Mouse (Mus musculus) limb, embryonic 13.5 days (tissue): ENCODE data around the gene Smim6. TPM values are rescaled to one million over a fixed set of nuclear protein-coding genes. Genes with fewer than 3 reads are reported as not detected.

Experiments
- ATAC-seq: fragments of 200-750 bp; cut with Nextera tagmentation; 2 replicates; pipeline ENCODE4 v1.8.0; 2017; ENCODE audit warnings: low read depth, moderate number of reproducible peaks, moderate TSS enrichment; ENCODE audit not compliant: low FRiP score
- H3K27ac ChIP-seq: fragments of 300-500 bp; sonication (generic); 2 replicates; pipeline ENCODE4 v1.5.1; 2015; ENCODE audit warnings: inconsistent platforms, mild to moderate bottlenecking, moderate library complexity
- H3K27me3 ChIP-seq: fragments of 300-500 bp; sonication (generic); 2 replicates; pipeline ENCODE4 v1.6.1; 2015; ENCODE audit warnings: mild to moderate bottlenecking, inconsistent platforms
- H3K36me3 ChIP-seq: fragments of 300-500 bp; sonication (generic); 2 replicates; pipeline ENCODE4 v1.6.1; 2015; ENCODE audit warnings: inconsistent platforms, mild to moderate bottlenecking, moderate library complexity
- H3K4me1 ChIP-seq: fragments of 300-500 bp; sonication (generic); 2 replicates; pipeline ENCODE4 v1.6.1; 2015; ENCODE audit warnings: inconsistent platforms
- H3K4me2 ChIP-seq: fragments of 300-500 bp; sonication (generic); replicated peaks from 2 replicates; pipeline ENCODE4 v1.6.1; 2015; ENCODE audit warnings: inconsistent platforms, mild to moderate bottlenecking, moderate library complexity
- H3K4me3 ChIP-seq: fragments of 300-500 bp; sonication (generic); 2 replicates; pipeline ENCODE4 v1.5.1; 2015; ENCODE audit warnings: moderate library complexity, mild to moderate bottlenecking, inconsistent platforms
- H3K9ac ChIP-seq: fragments of 300-500 bp; sonication (generic); 2 replicates; pipeline ENCODE4 v1.6.1; 2015; ENCODE audit warnings: mild to moderate bottlenecking, inconsistent platforms
- H3K9me3 ChIP-seq: fragments of 300-500 bp; sonication (generic); 2 replicates; pipeline ENCODE4 v1.6.1; 2016; ENCODE audit warnings: inconsistent platforms
- WGBS: fragments of 180-500 bp; shearing (Covaris S2); methylation state at CpG from one replicate; pipeline ENCODE4 v1.1.7; 2015; 5-methylcytosine and 5-hydroxymethylcytosine counted together
- polyA plus RNA-seq: library from polyadenylated mRNA; unstranded; fragments of >200 nt; fragmentation: Nextera tagmentation; extraction: Ambion mirVana; gene quantifications from 2 replicates; pipeline ENCODE4 v1.2.1, GENCODE M21; 2015

Gene Smim6
- 1.4 TPM in 2 replicates for polyA plus RNA-seq

DNA sequence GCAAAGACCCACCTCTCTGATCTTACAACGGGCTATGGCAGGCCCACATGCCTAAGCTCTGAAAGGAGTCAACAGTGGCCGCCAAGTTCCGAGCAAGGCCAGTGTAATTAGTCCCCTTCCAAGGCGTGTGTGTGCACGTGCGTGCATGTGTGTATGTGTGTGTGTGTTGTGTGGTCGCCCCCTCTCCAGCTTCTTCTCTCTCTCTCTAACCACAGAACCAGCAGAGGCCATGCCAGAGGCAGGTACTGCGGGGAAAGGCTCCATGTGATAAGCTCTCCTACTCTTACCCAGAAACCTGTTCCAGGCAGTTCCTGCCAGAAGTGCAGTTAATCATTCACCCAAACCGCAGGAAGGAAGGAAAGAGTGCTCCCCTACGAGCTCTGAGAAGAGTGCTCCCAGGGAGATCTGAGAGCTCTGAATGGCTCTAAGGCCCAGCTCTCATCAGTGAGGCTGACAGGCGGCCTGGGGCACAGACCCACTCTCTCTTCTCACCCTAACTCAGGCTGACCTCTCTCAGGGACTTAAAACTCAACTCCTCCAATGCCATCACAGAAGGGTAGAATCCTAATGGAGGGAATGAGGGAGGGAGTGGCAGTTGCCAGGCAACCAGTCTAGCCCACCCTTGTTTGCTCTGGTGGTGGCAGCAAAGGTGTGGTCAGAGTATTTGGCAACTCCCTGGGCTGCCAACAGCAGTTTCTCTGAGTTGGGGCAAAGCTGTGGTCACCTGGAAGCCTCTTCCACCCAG is at the start of gene Smim6:
Gene Smim6, plus strand, starts transcription at position 386 of the 745 bp plus-strand sequence.
- H3K4me1 ChIP-seq = no peaks in the 10 kb centered on the region
- ATAC-seq = no peak
- peak within 1 kb of the TSS; percentile 10; the same call in 1 of the 2 replicates for H3K27ac ChIP-seq
- H3K9ac ChIP-seq = no peak within 1 kb of the TSS
- H3K27me3 ChIP-seq = no peaks in the 10 kb centered on the region
- WGBS = 75% methylated on average over 11 of the region's 11 CpGs
- peaks cover 56% of the 10 kb centered on the region for H3K36me3 ChIP-seq
- H3K4me2 ChIP-seq = no peak within 1 kb of the TSS
- H3K4me3 ChIP-seq = no peak within 1 kb of the TSS
- H3K9me3 ChIP-seq = no peaks in the 10 kb centered on the region

DNA sequence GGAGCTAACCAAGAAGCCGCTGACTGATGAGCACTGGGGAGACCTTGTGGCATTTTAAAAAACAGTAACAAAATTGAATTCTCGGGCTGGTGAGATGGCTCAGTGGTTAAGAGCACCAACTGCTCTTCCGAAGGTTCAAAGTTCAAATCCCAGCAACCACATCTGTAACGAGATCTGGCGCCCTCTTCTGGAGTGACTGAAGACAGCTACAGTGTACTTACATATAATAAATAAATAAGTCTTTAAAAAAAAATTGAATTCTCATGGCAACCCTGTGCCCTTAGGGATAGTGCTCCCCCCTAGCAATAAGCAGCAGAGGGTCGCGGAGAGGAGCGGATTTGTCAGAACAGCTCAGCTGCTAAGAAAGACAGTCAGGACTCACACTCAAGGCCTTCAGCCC is 47.9 kb upstream of the Smim6 start:
- Histone ChIP-seq H3K27me3 (peaks cover 40% of the 10 kb centered on the region), H3K4me2 (no peak overlapping the region), H3K36me3 (no peaks in the 10 kb centered on the region), H3K9ac (no peak overlapping the region), H3K9me3 (no peaks in the 10 kb centered on the region), H3K4me3 (no peak overlapping the region), H3K4me1 (peaks cover 6% of the 10 kb centered on the region; the same call in 1 of the 2 replicates), H3K27ac (no peak overlapping the region)
- no peak for ATAC-seq
- WGBS = 86% methylated on average over 8 of the region's 8 CpGs

DNA sequence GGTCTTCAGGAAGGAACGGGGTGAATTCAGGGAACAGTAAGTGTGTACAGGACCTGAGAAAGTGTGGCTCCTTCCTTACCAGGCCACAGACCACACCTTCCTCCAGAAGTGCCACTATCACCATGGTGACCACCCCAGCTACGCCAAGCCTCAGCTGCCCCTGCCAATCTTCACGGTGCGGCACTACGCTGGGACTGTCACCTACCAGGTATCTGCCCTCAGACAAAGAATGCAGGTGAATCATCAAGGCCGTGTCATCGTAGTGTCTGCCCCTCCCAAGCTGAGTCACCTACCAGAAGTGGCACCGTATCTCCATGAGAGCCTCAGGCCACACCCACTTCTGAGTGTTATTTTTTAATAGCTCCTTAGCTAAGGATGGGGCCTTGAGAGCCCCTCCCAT is 42.4 kb upstream of the Smim6 start:
- H3K9ac ChIP-seq = no peak overlapping the region
- 80% methylated on average over 8 of the region's 8 CpGs for WGBS
- no peak overlapping the region for H3K27ac ChIP-seq
- H3K27me3 ChIP-seq = no peaks in the 10 kb centered on the region
- H3K4me3 ChIP-seq = no peak overlapping the region
- ATAC-seq = no peak
- no peaks in the 10 kb centered on the region for H3K4me1 ChIP-seq
- H3K9me3 ChIP-seq = no peaks in the 10 kb centered on the region; the same call in 1 of the 2 replicates
- H3K36me3 ChIP-seq = no peaks in the 10 kb centered on the region
- no peak overlapping the region for H3K4me2 ChIP-seq

DNA sequence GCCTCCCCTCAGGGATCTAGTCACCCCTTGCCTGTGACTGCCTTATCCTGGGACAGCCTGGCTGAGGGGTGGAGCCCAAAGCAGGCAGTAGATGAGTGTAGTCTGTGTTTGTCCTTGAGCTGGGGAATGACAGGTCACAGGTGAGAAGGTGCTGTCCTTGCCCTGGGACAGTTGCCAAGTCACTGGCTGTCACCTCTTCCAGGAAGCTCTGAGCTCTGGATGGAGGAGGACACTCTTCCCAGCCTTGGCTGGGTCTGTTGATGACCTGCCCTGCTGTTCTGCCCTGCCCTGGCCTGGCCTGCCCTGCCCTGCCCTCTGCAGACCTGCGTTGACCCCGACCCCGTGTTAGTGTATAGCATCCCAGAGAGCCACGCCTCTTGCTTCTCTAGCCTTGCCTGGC is 39.4 kb upstream of the Smim6 start:
- no peak for ATAC-seq
- no peak overlapping the region for H3K4me3 ChIP-seq
- 62% methylated on average over 4 of the region's 4 CpGs for WGBS
- H3K9ac ChIP-seq = no peak overlapping the region
- H3K4me2 ChIP-seq = no peak overlapping the region
- no peaks in the 10 kb centered on the region; the same call in 1 of the 2 replicates for H3K9me3 ChIP-seq
- H3K27ac ChIP-seq = no peak overlapping the region
- no peaks in the 10 kb centered on the region for H3K27me3 ChIP-seq
- H3K36me3 ChIP-seq = no peaks in the 10 kb centered on the region
- H3K4me1 ChIP-seq = no peaks in the 10 kb centered on the region

DNA sequence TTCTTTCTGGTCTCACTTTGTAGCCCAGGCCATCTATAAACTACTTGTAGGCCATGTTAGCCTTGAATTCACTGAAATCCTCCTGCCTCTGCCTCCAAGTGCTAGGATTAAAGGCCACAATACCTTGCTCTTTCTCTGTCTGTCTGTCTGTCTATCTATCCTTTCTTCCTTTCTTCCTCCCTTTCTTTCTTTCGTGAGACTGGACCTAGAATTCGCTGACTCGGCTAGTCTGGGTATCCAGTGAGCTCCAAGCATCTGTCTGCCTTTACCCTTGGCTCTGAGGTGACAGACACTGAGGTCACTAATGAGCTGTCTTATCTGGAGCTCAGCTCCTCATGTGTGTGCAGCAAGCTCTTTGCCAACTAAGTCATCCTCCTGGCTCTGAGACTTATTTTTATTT is 35.9 kb upstream of the Smim6 start:
- Histone ChIP-seq H3K27ac (no peak overlapping the region), H3K27me3 (no peaks in the 10 kb centered on the region), H3K4me1 (no peaks in the 10 kb centered on the region), H3K4me3 (no peak overlapping the region), H3K9ac (no peak overlapping the region), H3K9me3 (no peaks in the 10 kb centered on the region), H3K36me3 (no peaks in the 10 kb centered on the region), H3K4me2 (no peak overlapping the region)
- no peak for ATAC-seq
- 93% methylated on average over 3 of the region's 3 CpGs for WGBS

DNA sequence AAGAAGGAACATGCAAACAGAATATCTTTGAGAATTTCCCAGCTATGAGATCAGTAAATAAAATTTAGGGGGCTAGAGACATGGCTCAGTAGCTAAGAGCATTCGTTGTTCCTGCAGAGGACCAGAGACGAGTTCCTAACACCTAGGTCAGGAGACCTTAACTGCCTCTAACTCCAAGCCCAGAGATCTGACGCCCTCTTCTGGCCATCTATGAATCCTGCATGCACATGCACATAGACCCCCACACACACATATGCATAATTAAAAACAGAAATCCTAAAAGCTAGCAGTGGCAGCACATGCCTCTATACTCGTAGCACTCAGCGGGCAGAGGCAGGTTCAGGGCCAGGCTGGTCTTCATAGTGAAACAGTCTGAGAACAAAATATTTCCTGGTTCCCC is 35.4 kb upstream of the Smim6 start:
- H3K9me3 ChIP-seq = no peaks in the 10 kb centered on the region
- H3K27ac ChIP-seq = no peak overlapping the region
- 63% methylated on average over 5 of the region's 5 CpGs for WGBS
- H3K27me3 ChIP-seq = 0 out of 2 replicates have a peak, but pooled peaks cover under 1% of the 10 kb centered on the region
- ATAC-seq = no peak
- H3K4me3 ChIP-seq = no peak overlapping the region
- no peak overlapping the region for H3K4me2 ChIP-seq
- no peaks in the 10 kb centered on the region for H3K36me3 ChIP-seq
- no peak overlapping the region for H3K9ac ChIP-seq
- no peaks in the 10 kb centered on the region for H3K4me1 ChIP-seq

DNA sequence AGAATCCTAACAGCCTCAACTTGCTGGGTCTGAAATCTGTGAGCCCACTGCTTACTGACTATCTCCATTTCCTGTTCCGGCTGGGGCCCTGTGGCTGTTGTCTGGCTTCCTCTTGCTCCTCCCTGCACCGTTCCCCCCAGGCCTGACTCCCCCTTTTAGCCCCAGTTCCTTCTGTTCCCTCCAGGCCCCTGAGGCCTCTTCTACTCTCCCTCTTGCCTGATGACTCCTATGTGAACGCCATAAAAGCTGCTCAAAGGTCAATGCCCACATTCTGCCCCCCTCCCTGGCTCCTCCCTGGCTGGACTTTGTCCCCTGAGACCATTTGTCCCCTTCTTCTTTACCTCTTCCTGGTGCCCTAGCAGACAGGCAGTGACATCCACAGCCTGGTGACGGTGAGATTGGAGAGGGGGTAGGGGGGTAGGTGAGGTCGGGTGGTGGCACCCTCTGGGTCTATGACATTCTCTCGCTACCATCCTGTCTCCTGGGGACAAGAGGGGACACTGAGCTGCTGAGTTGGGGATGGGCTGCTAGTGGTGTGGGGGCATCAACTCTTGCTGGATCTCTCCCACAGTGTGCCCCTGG is 34.6 kb upstream of the Smim6 start:
- 62% methylated on average over 6 of the region's 6 CpGs for WGBS
- peaks cover 9% of the 10 kb centered on the region for H3K27me3 ChIP-seq
- H3K4me2 ChIP-seq = no peak overlapping the region
- no peak for ATAC-seq
- no peaks in the 10 kb centered on the region for H3K36me3 ChIP-seq
- no peaks in the 10 kb centered on the region for H3K9me3 ChIP-seq
- no peak overlapping the region for H3K4me3 ChIP-seq
- H3K27ac ChIP-seq = no peak overlapping the region
- H3K9ac ChIP-seq = no peak overlapping the region
- H3K4me1 ChIP-seq = no peaks in the 10 kb centered on the region

DNA sequence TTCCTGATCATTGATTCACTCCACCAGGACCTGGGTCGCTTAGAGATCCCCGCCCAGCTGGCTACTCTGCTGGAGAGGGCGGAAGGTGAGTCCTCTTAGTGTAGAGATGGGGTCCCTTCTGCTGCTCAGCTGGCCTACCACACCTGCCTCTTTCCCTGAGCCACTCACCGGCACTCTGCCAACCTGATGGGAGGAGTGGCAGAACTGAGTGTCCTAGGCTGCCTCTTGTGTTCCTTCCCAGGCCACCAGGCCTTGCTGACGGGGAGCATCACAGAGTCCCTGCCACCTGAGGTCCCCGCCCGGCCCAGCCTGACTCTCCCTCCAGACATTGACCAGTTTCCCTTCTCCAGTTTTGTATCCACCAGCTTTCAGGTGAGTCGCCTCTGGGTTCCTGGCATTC is 33.7 kb upstream of the Smim6 start:
- Histone ChIP-seq H3K9me3 (no peaks in the 10 kb centered on the region), H3K36me3 (no peaks in the 10 kb centered on the region), H3K4me3 (no peak overlapping the region), H3K4me2 (no peak overlapping the region), H3K27me3 (peaks cover 17% of the 10 kb centered on the region), H3K27ac (no peak overlapping the region), H3K4me1 (no peaks in the 10 kb centered on the region), H3K9ac (no peak overlapping the region)
- ATAC-seq = no peak
- 76% methylated on average over 8 of the region's 8 CpGs for WGBS

DNA sequence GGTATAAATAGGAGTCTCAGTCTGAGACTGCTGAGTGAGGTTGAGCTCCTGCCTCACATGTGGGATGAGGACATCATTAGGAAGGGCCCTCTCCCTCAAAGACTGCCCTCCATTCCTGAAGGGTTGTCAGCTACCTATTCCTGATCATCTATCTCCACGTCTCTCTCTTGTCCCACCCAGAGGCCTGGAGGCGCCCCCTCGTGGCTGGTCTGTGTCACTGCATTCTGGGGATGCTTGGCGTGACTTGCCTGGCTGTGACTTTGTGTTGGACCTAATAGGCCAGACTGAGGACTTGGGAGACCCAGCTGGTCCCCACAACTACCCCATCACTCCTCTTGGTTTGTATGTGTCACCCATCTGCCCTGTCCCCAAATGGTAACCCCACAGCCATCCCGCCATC is 30.8 kb upstream of the Smim6 start:
- no peak for ATAC-seq

DNA sequence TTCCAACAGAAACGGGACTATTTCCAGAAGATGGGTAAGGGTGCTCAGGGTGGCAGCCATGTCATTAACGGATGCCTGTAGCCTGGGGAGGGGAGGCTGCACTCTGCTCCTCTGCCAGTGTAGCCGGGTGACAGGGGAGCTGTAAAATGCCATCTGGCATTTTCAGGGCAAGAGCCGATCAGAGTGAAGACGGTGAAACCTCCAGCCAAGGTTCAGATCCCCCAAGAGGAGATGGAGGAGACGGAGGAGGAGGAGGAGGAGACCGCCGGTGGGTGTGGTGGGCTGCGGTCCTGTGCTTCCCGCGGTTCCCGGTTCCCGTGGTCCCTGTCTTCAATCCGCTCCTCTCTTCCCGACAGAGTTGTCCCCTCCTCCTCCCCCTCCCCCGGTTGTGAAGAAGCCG is 28.6 kb upstream of the Smim6 start:
- ATAC-seq = no peak
- Histone ChIP-seq H3K36me3 (no peaks in the 10 kb centered on the region), H3K4me3 (no peak overlapping the region), H3K4me1 (no peaks in the 10 kb centered on the region), H3K4me2 (no peak overlapping the region; the same call in 1 of the 2 replicates), H3K9me3 (no peaks in the 10 kb centered on the region), H3K9ac (0 out of 2 replicates have a peak overlapping the region, but pooled peaks have one; percentile 2), H3K27ac (no peak overlapping the region), H3K27me3 (peaks cover 38% of the 10 kb centered on the region)
- 14% methylated on average over 17 of the region's 17 CpGs for WGBS

More for the DNA sequence above, 30.8 kb upstream of the Smim6 start:
- Histone ChIP-seq H3K9me3 (no peaks in the 10 kb centered on the region), H3K36me3 (no peaks in the 10 kb centered on the region), H3K9ac (no peak overlapping the region), H3K27ac (no peak overlapping the region), H3K4me1 (no peaks in the 10 kb centered on the region), H3K4me3 (no peak overlapping the region), H3K4me2 (no peak overlapping the region), H3K27me3 (peaks cover 38% of the 10 kb centered on the region)
- WGBS = 23% methylated on average over 5 of the region's 5 CpGs

DNA sequence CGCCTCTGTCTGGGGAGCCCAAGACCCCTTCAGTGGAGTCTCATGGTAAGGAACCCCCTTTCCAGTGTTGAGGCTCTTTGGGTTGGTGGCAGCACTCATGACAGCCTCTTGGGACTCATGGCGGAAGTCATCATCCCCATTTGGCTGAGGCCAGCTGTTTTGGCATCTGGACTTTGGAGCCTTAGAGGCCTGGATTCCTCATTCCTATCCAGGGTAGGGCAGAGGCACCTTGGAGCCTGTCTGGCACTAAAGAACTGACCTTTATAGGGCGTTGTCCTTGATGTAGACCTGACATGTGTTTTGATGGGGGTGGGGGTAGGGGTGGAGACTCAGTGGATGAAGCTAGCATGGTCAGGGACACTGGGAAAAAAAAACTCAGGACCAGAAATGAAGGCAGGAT is 27.5 kb upstream of the Smim6 start:
- ATAC-seq = no peak
- Histone ChIP-seq H3K27me3 (peaks cover 38% of the 10 kb centered on the region), H3K36me3 (no peaks in the 10 kb centered on the region), H3K9me3 (no peaks in the 10 kb centered on the region), H3K9ac (no peak overlapping the region), H3K27ac (no peak overlapping the region), H3K4me3 (no peak overlapping the region), H3K4me1 (no peaks in the 10 kb centered on the region), H3K4me2 (no peak overlapping the region)
- 93% methylated on average over 3 of the region's 3 CpGs for WGBS

DNA sequence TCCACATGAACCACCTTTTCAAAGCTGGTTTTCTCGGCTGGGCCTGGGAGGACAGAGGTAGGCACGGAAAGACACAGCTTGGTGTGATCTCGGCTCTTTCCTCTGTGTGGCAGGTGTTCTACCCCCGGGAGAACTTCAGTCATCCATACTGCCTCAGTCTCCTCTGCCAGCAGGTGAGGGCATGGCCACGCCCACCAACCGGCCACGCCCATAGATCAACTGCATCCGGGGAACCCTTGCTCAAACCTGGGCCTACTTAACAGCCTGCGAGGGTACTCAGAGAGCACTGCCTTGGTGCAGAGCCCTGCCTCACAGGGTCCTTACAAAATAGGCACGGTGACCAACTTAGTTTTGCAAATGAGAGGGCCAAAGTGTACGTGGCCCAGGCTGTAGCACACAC is 26.5 kb upstream of the Smim6 start:
- no peak overlapping the region for H3K27ac ChIP-seq
- no peaks in the 10 kb centered on the region for H3K9me3 ChIP-seq
- peaks cover 38% of the 10 kb centered on the region for H3K27me3 ChIP-seq
- H3K9ac ChIP-seq = no peak overlapping the region
- 72% methylated on average over 11 of the region's 11 CpGs for WGBS
- H3K4me3 ChIP-seq = no peak overlapping the region
- H3K4me2 ChIP-seq = no peak overlapping the region
- no peak for ATAC-seq
- no peaks in the 10 kb centered on the region for H3K36me3 ChIP-seq
- H3K4me1 ChIP-seq = no peaks in the 10 kb centered on the region
